Mouse (Mus musculus) heart, adult 18-20 months (tissue): ENCODE results near the gene Gm45021. TPM values are rescaled to one million over a fixed set of nuclear protein-coding genes. Genes with fewer than 3 reads are reported as not detected.

Experiments
- DNase-seq, 2 experiments: peaks; one replicate each; pipeline ENCODE4 v3.0.0; 2021 to 2022; ENCODE audit warnings: mixed read lengths in 1 of 2
- total RNA-seq, 2 experiments: library from RNA; stranded (reverse); gene quantifications; 2 replicates each; pipeline ENCODE4 v1.2.3; 2021

The Gm45021 gene
- total RNA-seq, 2 experiments from 2014 or later, result not detected

GRCm38 (mm10) chr6:48572572-48573061 lies 16.8 kb upstream of the Gm45021 start, which contains the start of gene Rarres2:
Gene Rarres2 (minus strand): TSS chr6:48572789.
- DNase-seq, result peak; percentile 79 to 85

GRCm38 (mm10) chr6:48573280-48573679 lies 16.1 kb upstream of the Gm45021 start:
- DNase-seq, result peak; percentile 64 to 73

GRCm38 (mm10) chr6:48573981-48574380 lies 15.4 kb upstream of the Gm45021 start:
- DNase-seq, result no peak

- DNase-seq, result no peak
Measured at GRCm38 (mm10) chr6:48578736-48579135, 10.7 kb upstream of the Gm45021 start.

GRCm38 (mm10) chr6:48579215-48579648 lies 10.2 kb upstream of the Gm45021 start:
- peak; percentile 68 to 76 for DNase-seq

GRCm38 (mm10) chr6:48581257-48581656 lies 8.2 kb upstream of the Gm45021 start:
- DNase-seq, result no peak

- DNase-seq, result peak in 1 of 2 experiments; percentile 78
Measured at GRCm38 (mm10) chr6:48582037-48582436, 7.4 kb upstream of the Gm45021 start.

GRCm38 (mm10) chr6:48591221-48591845 lies 1.9 kb downstream of the Gm45021 start:
- DNase-seq, result no peak

GRCm38 (mm10) chr6:48591871-48592270 lies 2.5 kb downstream of the Gm45021 start:
- no peak for DNase-seq

- peak; percentile 95 to 97 for DNase-seq
Measured at GRCm38 (mm10) chr6:48593158-48594042, 4.0 kb downstream of the Gm45021 start, which contains the start of the genes Repin1 and Gm44965. Gene Repin1 (plus strand): TSS chr6:48593883. Gene Gm44965 (plus strand): TSS chr6:48593941.

- peak; percentile 33 to 60 for DNase-seq
Measured at GRCm38 (mm10) chr6:48594043-48594738, 4.8 kb downstream of the Gm45021 start.

- DNase-seq, result no peak
Measured at GRCm38 (mm10) chr6:48595278-48595677, 5.9 kb downstream of the Gm45021 start.

- no peak for DNase-seq
Measured at GRCm38 (mm10) chr6:48596545-48597232, 7.3 kb downstream of the Gm45021 start.

GRCm38 (mm10) chr6:48597233-48597625 lies 7.8 kb downstream of the Gm45021 start:
- DNase-seq, result no peak

- no peak for DNase-seq
Measured at GRCm38 (mm10) chr6:48600594-48600993, 11.2 kb downstream of the Gm45021 start.

- DNase-seq, result peak; percentile 97 to 98
Measured at GRCm38 (mm10) chr6:48601271-48602079, 12.1 kb downstream of the Gm45021 start, which contains the start of gene Zfp775. Gene Zfp775 (plus strand): TSS chr6:48602063.

- peak in 1 of 2 experiments; percentile 41 for DNase-seq
Measured at GRCm38 (mm10) chr6:48602080-48602741, 12.8 kb downstream of the Gm45021 start.

GRCm38 (mm10) chr6:48608124-48608523 lies 18.7 kb downstream of the Gm45021 start:
- no peak for DNase-seq

- no peak for DNase-seq
Measured at GRCm38 (mm10) chr6:48609512-48609911, 20.1 kb downstream of the Gm45021 start.

- no peak for DNase-seq
Measured at GRCm38 (mm10) chr6:48610657-48611056, 21.2 kb downstream of the Gm45021 start.
